Mouse (Mus musculus) liver (tissue): ENCODE measurements around the gene Cep164.
A peak's percentile ranks its signal among the peaks of the same experiment; 100 is the strongest.

Experiments
- DNase-seq: peaks from one replicate; pipeline ENCODE4 v3.0.0-alpha.2; 2020; ENCODE audit warnings: mixed read lengths

The Cep164 gene

GRCm38 (mm10) chr9:45838069-45838433, 9.6 kb upstream of the Cep164 start:
- DNase-seq: no peak

DNA sequence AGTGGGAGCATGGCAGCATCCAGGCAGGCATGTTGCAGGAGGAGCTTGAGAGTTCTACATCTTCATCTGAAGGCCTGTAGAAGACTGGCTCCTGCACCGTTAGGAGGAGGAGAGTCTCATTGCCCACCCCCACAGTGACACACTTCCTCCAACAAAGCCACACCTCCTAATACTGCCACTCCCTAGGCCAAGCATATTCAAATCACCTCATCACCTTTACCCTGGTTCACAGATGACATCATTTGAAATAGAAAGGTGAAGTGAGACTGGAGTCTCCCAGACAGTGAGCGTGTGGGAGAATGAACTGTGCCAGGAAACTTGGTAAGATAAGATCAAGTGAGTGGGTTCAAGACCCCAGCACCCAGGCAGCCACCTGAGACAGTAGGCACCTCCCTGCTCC, 5.0 kb upstream of the Cep164 start:
- no peak for DNase-seq

DNA sequence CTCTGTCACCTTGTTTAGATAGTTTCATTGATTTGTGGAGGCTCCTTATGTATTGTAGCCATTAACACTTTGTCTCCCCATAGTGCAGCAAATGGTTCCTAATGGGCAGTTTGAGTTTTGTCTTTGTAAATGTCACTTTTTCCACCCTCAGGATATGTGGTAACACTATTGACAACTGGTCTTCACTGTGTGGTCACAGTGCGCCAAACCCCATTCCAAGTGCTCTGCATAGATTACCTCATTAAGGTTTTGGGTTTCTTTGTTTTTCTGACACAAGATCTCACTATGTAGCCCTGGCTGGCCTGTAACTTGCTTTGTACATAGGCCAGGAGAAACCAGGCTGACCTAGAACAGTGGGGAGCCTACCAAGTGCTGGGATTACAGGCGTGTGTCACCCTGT, 4.4 kb upstream of the Cep164 start:
- DNase-seq: no peak

DNA sequence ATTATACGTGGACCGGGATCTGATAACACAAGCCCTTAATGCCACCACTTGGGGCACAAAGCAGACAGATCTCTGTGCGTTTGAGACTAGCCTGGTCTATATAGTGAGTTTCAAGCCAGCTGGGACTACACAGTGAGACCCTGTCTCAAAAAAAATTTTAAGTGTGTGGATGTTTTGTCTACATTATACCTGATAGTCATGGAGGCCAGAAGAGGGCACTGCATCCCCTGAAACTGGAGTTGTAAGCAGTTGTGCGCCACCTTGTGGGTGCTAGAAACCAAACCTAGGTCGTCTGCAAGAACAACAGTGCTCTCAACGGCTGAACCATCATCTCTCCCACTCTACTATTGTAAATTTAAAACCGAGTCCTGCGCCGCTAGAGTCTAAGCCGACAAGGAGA, 616 bp upstream of the Cep164 start:
- DNase-seq: peak; percentile 82

- no peak for DNase-seq
Observed at GRCm38 (mm10) chr9:45827663-45828290, 714 bp downstream of the Cep164 start.

DNA sequence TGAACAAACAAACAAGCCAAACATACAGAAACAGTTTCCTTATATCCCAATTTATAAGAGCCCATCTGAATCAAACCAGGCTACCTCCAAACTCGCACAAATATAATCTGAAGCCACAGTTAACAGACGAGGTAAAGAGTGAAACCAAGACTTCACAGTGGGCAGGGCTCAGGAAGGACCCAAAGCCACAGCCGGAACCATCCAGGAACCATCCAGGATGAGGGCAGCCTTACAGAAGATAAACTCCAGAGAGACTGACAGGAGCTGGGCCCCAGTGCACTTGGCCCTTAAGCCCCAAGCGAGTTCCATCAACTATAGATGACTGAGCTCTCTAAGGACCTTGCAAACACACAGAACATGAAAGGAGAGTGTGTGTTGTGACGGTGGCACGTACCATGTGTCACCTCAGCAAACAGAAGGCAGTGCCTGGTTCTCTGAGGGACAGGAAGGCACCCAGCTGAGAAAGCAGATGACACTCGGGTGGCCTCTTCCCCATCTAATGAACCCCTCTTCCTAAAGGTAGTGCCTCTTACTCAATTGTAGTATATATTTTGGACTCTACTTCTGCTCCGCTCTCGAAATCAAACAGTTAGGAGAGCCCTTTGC, 10.0 kb downstream of the Cep164 start:
- no peak for DNase-seq

DNA sequence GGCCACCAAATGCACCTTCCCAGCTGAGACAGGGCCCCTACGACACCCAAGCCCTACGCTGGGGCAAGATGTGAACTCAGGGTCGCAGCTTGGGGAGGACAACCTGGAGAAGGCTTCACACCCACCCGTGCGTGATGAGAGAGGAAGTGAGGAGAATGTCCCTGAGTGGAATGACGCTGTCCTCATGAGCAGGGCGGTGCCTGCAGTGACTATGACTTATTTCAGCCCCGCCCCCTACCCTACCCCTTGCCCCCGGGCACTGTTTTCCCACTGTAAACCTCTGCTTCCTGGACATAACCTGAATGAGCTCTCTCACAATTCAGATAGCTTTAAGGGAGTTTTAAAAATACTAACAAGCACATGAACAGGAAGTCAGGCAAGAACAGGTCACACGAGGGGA, 13.0 kb downstream of the Cep164 start:
- no peak for DNase-seq

GRCm38 (mm10) chr9:45815113-45815512, 13.4 kb downstream of the Cep164 start:
- DNase-seq: no peak

GRCm38 (mm10) chr9:45811946-45812345, 16.5 kb downstream of the Cep164 start:
- DNase-seq: no peak

GRCm38 (mm10) chr9:45807761-45808160, 20.7 kb downstream of the Cep164 start:
- DNase-seq: no peak

GRCm38 (mm10) chr9:45807337-45807736, 21.2 kb downstream of the Cep164 start:
- no peak for DNase-seq

- no peak for DNase-seq
Observed at GRCm38 (mm10) chr9:45806847-45807246, 21.6 kb downstream of the Cep164 start.

DNA sequence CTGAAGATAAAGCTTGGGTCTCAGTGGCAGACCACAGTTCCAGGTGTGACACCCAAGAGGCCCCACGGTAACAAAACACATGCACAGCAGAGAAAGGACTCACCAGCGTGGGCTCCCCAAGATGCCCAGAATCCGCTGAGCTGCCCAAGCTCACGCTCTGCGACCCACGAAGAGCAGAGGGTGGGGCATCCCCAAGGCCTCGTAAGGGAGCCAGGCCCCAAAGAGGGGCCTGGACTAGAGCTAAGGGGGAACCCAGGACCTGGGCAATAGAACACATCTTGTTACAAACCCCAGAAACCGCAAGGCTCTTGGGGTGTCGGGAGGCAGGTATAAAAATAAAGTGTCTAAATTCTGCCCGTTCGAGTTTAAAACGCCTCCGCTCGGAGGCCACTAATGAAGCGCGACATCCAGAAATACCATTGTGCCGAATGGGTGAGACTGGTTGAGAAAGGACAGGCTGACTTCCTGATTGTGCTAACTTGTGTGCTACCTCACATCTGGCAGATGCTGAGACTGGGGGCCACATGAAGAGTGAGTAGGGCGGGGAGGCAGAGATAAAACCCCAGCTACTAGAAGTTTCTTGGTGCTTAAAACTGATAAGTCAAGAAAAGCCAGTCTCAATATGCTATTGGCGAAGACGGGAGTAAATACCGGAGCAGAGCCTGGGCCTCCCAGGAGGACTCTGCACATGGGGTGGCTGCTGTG, 25.3 kb downstream of the Cep164 start:
- DNase-seq: peak; percentile 74

DNA sequence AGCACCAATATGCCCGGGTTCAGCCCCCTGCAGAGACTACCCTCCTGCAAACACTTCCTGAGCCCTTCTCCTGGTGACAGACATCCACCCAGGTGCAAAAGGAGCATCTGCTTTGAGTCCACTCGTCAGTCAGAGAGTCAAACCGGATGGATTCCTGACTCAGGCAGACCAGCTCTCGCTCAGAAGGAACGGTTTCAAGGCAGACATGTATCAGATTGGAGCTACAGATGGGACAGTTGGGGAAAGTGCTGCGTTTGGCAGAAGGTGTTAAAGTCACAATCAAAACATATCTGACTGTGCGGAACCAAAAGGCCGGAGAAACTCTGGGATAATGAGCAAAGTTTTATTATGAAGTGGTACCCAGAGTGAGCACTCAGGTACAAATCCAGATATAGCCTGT, 29.1 kb downstream of the Cep164 start:
- DNase-seq: no peak

DNA sequence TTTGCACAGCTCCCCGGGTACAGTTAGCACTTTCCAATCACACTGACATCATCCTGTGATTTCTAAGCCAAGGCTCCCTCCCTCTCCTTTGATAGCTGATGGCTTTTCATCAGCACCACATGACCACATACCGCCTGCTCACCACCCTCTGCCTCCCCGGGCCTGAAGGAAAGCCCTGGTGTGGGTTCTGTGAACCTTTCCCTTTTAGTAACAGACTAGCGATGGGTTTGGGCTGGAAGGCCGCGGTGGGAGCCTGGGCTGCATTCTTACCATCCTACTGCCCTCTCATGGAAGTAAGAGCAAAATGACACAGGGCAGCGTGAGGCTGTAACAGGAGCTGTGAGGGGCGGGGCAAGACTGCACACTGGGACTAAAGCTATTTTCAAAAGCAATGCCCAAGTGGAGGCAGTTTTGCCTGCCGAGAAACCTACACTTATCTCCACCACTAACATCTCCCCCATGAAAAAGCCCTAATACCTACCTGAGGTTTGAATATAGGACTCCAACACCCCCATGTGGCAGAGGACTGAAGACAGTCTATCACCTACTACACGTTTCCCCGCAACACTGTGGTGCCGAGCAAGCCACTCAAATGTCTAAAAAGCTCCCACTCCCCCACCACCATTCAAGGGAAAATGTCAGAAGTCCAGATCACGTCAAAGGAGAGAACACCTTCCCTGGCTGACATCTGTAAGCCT, 29.9 kb downstream of the Cep164 start:
- peak; percentile 47 for DNase-seq

GRCm38 (mm10) chr9:45797271-45797670, 31.2 kb downstream of the Cep164 start:
- DNase-seq: no peak

DNA sequence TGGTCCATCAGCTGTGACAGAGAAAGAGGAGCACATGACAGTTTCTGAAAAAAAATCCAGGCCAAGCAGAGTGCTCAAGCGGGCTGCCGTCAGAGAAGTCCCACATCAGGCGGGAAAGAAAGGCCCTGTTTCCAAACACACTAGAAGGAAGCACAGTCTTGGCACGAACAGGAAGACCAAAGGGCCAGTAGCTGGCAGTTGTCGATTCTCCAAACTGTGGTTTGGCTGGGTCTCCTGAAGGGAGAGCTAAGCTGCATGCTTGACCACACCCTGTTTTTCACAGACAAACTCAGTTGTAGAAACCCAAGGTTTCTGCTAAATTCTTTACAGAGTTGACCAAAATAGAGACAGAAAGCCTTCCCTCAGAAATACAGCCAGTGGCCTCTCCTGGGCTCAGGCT, 32.8 kb downstream of the Cep164 start:
- no peak for DNase-seq

- no peak for DNase-seq
Observed at GRCm38 (mm10) chr9:45793697-45794096, 34.8 kb downstream of the Cep164 start.

DNA sequence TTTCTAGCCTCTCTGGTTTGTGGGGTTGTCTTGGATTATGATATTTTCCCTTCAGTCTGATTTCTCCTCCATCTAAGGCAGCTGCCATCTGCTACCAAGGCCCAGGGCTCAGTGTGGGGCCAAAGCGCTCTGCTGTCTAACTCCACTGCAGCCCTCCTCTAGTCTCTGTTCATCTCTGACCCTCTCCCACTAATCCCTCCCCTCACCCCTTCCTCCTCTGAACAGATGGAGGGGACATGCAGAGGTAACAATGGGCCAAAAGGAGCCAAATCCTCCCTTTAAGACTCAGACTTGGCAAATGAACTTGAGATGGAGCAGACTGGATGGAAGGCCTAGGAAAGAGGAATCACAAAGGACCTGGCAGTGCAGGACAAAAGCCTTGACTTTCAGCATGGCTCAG, 36.3 kb downstream of the Cep164 start:
- DNase-seq: no peak

DNA sequence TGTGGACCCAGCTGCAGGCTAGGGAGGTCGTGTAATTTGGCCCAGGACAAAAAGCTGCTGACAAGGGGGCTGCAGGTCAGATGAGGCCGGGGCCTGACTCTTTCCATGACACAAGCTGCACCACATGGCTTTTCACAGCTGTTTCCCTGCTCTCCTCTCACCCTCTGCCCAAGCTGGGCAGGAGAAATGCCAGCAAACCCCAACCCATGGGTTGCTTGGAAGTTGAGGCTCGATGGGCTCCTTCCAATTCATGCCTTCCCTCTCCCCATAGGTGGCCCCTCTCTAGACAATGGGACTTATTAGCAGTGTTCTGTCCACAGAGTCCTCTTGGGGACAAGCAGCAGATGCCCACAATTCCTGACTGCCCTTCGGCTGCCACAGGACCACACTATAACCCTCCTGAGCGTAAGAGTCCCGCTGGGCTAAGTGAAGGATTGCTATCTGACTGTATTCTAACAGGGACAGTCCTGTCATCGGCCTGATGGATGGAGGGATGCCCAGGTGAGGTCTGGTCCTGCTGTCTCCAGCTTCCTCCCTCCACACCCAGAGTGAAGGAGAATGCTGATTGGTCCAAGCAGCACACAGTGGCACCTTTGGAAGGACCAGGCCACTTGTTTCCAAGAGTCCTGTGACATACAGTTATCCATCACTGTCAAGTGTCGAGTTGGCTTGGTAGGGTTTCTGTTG, 36.9 kb downstream of the Cep164 start:
- no peak for DNase-seq

DNA sequence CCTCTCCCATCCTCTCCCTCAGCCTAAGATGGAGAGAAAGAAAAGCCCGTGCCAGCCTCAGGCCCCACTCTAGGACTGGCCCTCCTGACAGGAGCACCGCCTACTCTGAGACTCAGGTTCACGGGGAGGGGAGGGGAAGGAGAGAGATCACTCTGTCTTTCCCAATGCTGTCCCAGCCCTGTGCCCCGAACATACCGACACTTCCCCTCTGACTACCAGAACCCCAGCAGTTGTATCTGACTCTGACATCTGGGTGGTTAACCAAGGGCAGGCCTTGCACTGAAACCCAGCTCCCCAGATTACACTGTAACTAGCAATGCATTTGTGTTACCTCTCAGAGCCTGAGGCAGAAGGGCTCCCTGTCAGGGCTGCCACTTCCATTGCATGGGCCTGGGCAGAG, 40.1 kb downstream of the Cep164 start:
- DNase-seq: peak; percentile 29

- DNase-seq: peak; percentile 54
Observed at GRCm38 (mm10) chr9:45787547-45787946, 40.9 kb downstream of the Cep164 start.

- DNase-seq: no peak
Observed at GRCm38 (mm10) chr9:45787071-45787470, 41.4 kb downstream of the Cep164 start.
